Mouse (Mus musculus): ENCODE results near the gene Tmc5. TPM values are rescaled to one million over a fixed set of nuclear protein-coding genes. Genes with fewer than 3 reads are reported as not detected.

The Tmc5 gene
- polyA plus RNA-seq, 1 experiment from 2014 or later: 0.18 TPM

- Histone ChIP-seq H3K4me1 (ENCODE audit: control insufficient read depth, insufficient read depth, low read length) (no peaks in the 10 kb centered on the region), H3K4me2 (ENCODE audit: low read length) (no peak overlapping the region), H3K27me3 (ENCODE audit: control insufficient read depth, insufficient read depth, low read depth, low read length) (no peaks in the 10 kb centered on the region), H3K9me3 (replicated peaks; ENCODE audit: control insufficient read depth, low read length, poor library complexity, severe bottlenecking) (no peaks in the 10 kb centered on the region), H3K9ac (ENCODE audit: low read depth, low read length) (no peak overlapping the region), H3K27ac (ENCODE audit: low read length) (no peak overlapping the region), H3K4me3 (ENCODE audit: low read depth, low read length) (no peak overlapping the region), H3K36me3 (ENCODE audit: control insufficient read depth, insufficient read depth, low read length) (peaks cover 35% of the 10 kb centered on the region)
- no peak for ATAC-seq
- WGBS: 96% methylated on average over 2 of the region's 2 CpGs
Observed at GRCm38 (mm10) chr7:118691287-118691686, 94.2 kb downstream of the Tmc5 start.

- no peak overlapping the region for H3K4me3 ChIP-seq (ENCODE audit: low read depth, low read length)
- H3K27me3 ChIP-seq (ENCODE audit: control insufficient read depth, insufficient read depth, low read depth, low read length): no peaks in the 10 kb centered on the region
- no peak overlapping the region for H3K9ac ChIP-seq (ENCODE audit: low read depth, low read length)
- peaks cover 38% of the 10 kb centered on the region for H3K36me3 ChIP-seq (ENCODE audit: control insufficient read depth, insufficient read depth, low read length)
- ATAC-seq: no peak
- H3K4me1 ChIP-seq (ENCODE audit: control insufficient read depth, insufficient read depth, low read length): 0 out of 2 replicates have a peak, but pooled peaks cover 3% of the 10 kb centered on the region
- no peak overlapping the region for H3K27ac ChIP-seq (ENCODE audit: low read length)
- no peak overlapping the region for H3K4me2 ChIP-seq (ENCODE audit: low read length)
- WGBS: 96% methylated on average over 6 of the region's 6 CpGs
- no peaks in the 10 kb centered on the region for H3K9me3 ChIP-seq (replicated peaks; ENCODE audit: control insufficient read depth, low read length, poor library complexity, severe bottlenecking)
Observed at GRCm38 (mm10) chr7:118696146-118696545, 99.0 kb downstream of the Tmc5 start.

GRCm38 (mm10) chr7:118697168-118697567 is 100.1 kb downstream of the Tmc5 start:
- 78% methylated on average over 4 of the region's 4 CpGs for WGBS
- ATAC-seq: no peak
- 0 out of 2 replicates have a peak, but pooled peaks cover 3% of the 10 kb centered on the region for H3K4me1 ChIP-seq (ENCODE audit: control insufficient read depth, insufficient read depth, low read length)
- H3K9ac ChIP-seq (ENCODE audit: low read depth, low read length): no peak overlapping the region
- H3K36me3 ChIP-seq (ENCODE audit: control insufficient read depth, insufficient read depth, low read length): peaks cover 30% of the 10 kb centered on the region
- H3K9me3 ChIP-seq (replicated peaks; ENCODE audit: control insufficient read depth, low read length, poor library complexity, severe bottlenecking): no peaks in the 10 kb centered on the region
- no peaks in the 10 kb centered on the region for H3K27me3 ChIP-seq (ENCODE audit: control insufficient read depth, insufficient read depth, low read depth, low read length)
- no peak overlapping the region for H3K4me3 ChIP-seq (ENCODE audit: low read depth, low read length)
- no peak overlapping the region for H3K27ac ChIP-seq (ENCODE audit: low read length)
- no peak overlapping the region for H3K4me2 ChIP-seq (ENCODE audit: low read length)

GRCm38 (mm10) chr7:118698882-118699281 is 101.8 kb downstream of the Tmc5 start:
- H3K9ac ChIP-seq (ENCODE audit: low read depth, low read length): no peak overlapping the region
- no peaks in the 10 kb centered on the region for H3K9me3 ChIP-seq (replicated peaks; ENCODE audit: control insufficient read depth, low read length, poor library complexity, severe bottlenecking)
- ATAC-seq: no peak
- peaks cover 31% of the 10 kb centered on the region for H3K36me3 ChIP-seq (ENCODE audit: control insufficient read depth, insufficient read depth, low read length)
- peaks cover 12% of the 10 kb centered on the region for H3K4me1 ChIP-seq (ENCODE audit: control insufficient read depth, insufficient read depth, low read length)
- no peak overlapping the region for H3K4me2 ChIP-seq (ENCODE audit: low read length)
- H3K27me3 ChIP-seq (ENCODE audit: control insufficient read depth, insufficient read depth, low read depth, low read length): no peaks in the 10 kb centered on the region
- 95% methylated on average over 9 of the region's 9 CpGs for WGBS
- no peak overlapping the region for H3K27ac ChIP-seq (ENCODE audit: low read length)
- H3K4me3 ChIP-seq (ENCODE audit: low read depth, low read length): no peak overlapping the region

GRCm38 (mm10) chr7:118703144-118703561 is 106.1 kb downstream of the Tmc5 start:
- no peaks in the 10 kb centered on the region for H3K27me3 ChIP-seq (ENCODE audit: control insufficient read depth, insufficient read depth, low read depth, low read length)
- no peak for ATAC-seq
- no peaks in the 10 kb centered on the region for H3K9me3 ChIP-seq (replicated peaks; ENCODE audit: control insufficient read depth, low read length, poor library complexity, severe bottlenecking)
- H3K4me3 ChIP-seq (ENCODE audit: low read depth, low read length): no peak overlapping the region
- H3K27ac ChIP-seq (ENCODE audit: low read length): no peak overlapping the region
- H3K9ac ChIP-seq (ENCODE audit: low read depth, low read length): no peak overlapping the region
- peak overlapping the region; percentile 60; the same call in 1 of the 2 replicates for H3K4me2 ChIP-seq (ENCODE audit: low read length)
- H3K36me3 ChIP-seq (ENCODE audit: control insufficient read depth, insufficient read depth, low read length): peaks cover 6% of the 10 kb centered on the region; the same call in 1 of the 2 replicates
- WGBS: 93% methylated on average over 15 of the region's 15 CpGs
- H3K4me1 ChIP-seq (ENCODE audit: control insufficient read depth, insufficient read depth, low read length): peaks cover 26% of the 10 kb centered on the region

- peak overlapping the region; percentile 66 for H3K4me3 ChIP-seq (ENCODE audit: low read depth, low read length)
- no peaks in the 10 kb centered on the region for H3K27me3 ChIP-seq (ENCODE audit: control insufficient read depth, insufficient read depth, low read depth, low read length)
- H3K9me3 ChIP-seq (replicated peaks; ENCODE audit: control insufficient read depth, low read length, poor library complexity, severe bottlenecking): no peaks in the 10 kb centered on the region
- no peak overlapping the region for H3K27ac ChIP-seq (ENCODE audit: low read length)
- peak overlapping the region; percentile 60 for H3K4me2 ChIP-seq (ENCODE audit: low read length)
- peaks cover 26% of the 10 kb centered on the region for H3K4me1 ChIP-seq (ENCODE audit: control insufficient read depth, insufficient read depth, low read length)
- WGBS: 81% methylated on average over 9 of the region's 9 CpGs
- H3K9ac ChIP-seq (ENCODE audit: low read depth, low read length): peak overlapping the region; percentile 44; the same call in 1 of the 2 replicates
- ATAC-seq: no peak
- 0 out of 2 replicates have a peak, but pooled peaks cover 3% of the 10 kb centered on the region for H3K36me3 ChIP-seq (ENCODE audit: control insufficient read depth, insufficient read depth, low read length)
Observed at GRCm38 (mm10) chr7:118704001-118704850, 107.1 kb downstream of the Tmc5 start.

- H3K4me2 ChIP-seq (ENCODE audit: low read length): peak within 1 kb of the TSS; percentile 60
- peak; percentile 95 for ATAC-seq
- peak within 1 kb of the TSS; percentile 96 for H3K27ac ChIP-seq (ENCODE audit: low read length)
- H3K27me3 ChIP-seq (ENCODE audit: control insufficient read depth, insufficient read depth, low read depth, low read length): no peaks in the 10 kb centered on the region
- 0% methylated on average over 65 of the region's 66 CpGs for WGBS
- H3K9ac ChIP-seq (ENCODE audit: low read depth, low read length): peak within 1 kb of the TSS; percentile 88
- peaks cover 26% of the 10 kb centered on the region for H3K4me1 ChIP-seq (ENCODE audit: control insufficient read depth, insufficient read depth, low read length)
- 0 out of 2 replicates have a peak, but pooled peaks cover 3% of the 10 kb centered on the region for H3K36me3 ChIP-seq (ENCODE audit: control insufficient read depth, insufficient read depth, low read length)
- peak within 1 kb of the TSS; percentile 66 for H3K4me3 ChIP-seq (ENCODE audit: low read depth, low read length)
- no peaks in the 10 kb centered on the region for H3K9me3 ChIP-seq (replicated peaks; ENCODE audit: control insufficient read depth, low read length, poor library complexity, severe bottlenecking)
Observed at GRCm38 (mm10) chr7:118705101-118705961, 108.2 kb downstream of the Tmc5 start, which contains the start of gene Gde1. Gene Gde1 (minus strand): TSS chr7:118705778.

GRCm38 (mm10) chr7:118706051-118706450 is 109.0 kb downstream of the Tmc5 start:
- Histone ChIP-seq H3K4me3 (ENCODE audit: low read depth, low read length) (peak overlapping the region; percentile 66), H3K4me1 (ENCODE audit: control insufficient read depth, insufficient read depth, low read length) (peaks cover 24% of the 10 kb centered on the region), H3K36me3 (ENCODE audit: control insufficient read depth, insufficient read depth, low read length) (0 out of 2 replicates have a peak, but pooled peaks cover 3% of the 10 kb centered on the region), H3K27me3 (ENCODE audit: control insufficient read depth, insufficient read depth, low read depth, low read length) (no peaks in the 10 kb centered on the region), H3K27ac (ENCODE audit: low read length) (peak overlapping the region; percentile 96), H3K9me3 (replicated peaks; ENCODE audit: control insufficient read depth, low read length, poor library complexity, severe bottlenecking) (no peaks in the 10 kb centered on the region), H3K9ac (ENCODE audit: low read depth, low read length) (peak overlapping the region; percentile 88), H3K4me2 (ENCODE audit: low read length) (peak overlapping the region; percentile 60)
- 25% methylated on average over 6 of the region's 6 CpGs for WGBS
- ATAC-seq: no peak; the same call in 1 of the 2 replicates
